Mouse (Mus musculus) cortical plate, adult 2 months (tissue): Measurements from ENCODE around the gene Lrp1.

Experiments used
- CTCF ChIP-seq: fragments of 200-500 bp; IDR thresholded peaks from 2 replicates; pipeline ENCODE4 v1.5.1; 2011; ENCODE audit warnings: mild to moderate bottlenecking, control low read depth, low read length; ENCODE audit not compliant: insufficient read depth; ENCODE audit errors: extremely low read depth
- POLR2A ChIP-seq: fragments of 200-500 bp; IDR thresholded peaks from 2 replicates; pipeline ENCODE4 v1.6.1; 2011; ENCODE audit warnings: mild to moderate bottlenecking, low read length, control low read depth; ENCODE audit not compliant: insufficient read depth; ENCODE audit errors: extremely low read depth

DNA sequence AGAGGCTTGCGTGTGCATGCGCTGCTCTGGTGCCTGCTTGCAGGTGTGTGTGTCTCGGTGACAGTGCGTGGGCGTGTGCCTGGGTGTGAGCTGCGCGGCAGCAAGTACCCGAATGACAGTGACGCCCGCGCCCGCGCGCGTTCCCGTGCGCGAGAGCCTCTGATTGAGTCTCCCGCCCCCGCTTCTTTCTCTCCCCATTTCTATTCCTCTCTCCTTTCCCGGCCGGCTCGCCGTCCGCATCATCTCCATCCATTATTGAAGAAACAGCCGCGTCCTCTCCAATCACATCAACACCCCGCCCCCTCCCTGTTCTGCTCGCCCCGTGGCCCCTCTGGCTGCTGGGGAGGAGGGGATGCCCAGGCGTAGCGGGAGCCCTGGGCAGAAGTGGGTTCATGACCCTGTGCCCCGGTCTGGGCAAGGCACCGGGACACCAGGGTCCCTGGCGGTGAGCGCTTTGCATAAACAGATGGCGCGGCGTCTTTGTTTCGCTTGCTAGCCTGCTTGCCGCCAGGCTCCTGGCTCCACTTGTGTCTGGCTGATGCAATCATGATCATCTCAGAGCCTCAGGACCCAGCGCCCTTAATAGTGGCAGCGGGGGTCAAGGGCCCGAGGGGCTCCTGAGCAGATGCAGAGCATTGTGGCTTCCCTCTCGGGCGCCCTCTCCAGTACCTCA lies 109.2 kb downstream of the Lrp1 start:
- no peak for TF ChIP-seq CTCF
- TF ChIP-seq POLR2A = peak; percentile 15; the same call in 1 of the 2 replicates
